Mouse (Mus musculus) gastrocnemius, adult 2 months (tissue): ENCODE data around the gene Kat2b. TPM values are rescaled to one million over a fixed set of nuclear protein-coding genes. Genes with fewer than 3 reads are reported as not detected.

ENCODE experiments used
- DNase-seq: peaks from one replicate; pipeline ENCODE4 v3.0.0; 2022
- H3K27ac ChIP-seq: fragments of 200-600 bp; 2 replicates; pipeline ENCODE4 v1.8.1; 2022; ENCODE audit warnings: mild to moderate bottlenecking
- H3K4me3 ChIP-seq: fragments of 200-600 bp; 2 replicates; pipeline ENCODE4 v1.8.1; 2022; ENCODE audit warnings: mild to moderate bottlenecking, moderate library complexity
- CTCF ChIP-seq: fragments of 200-600 bp; IDR thresholded peaks from 2 replicates; pipeline ENCODE4 v1.8.1; 2022; ENCODE audit warnings: antibody characterized with exemption, mild to moderate bottlenecking, moderate library complexity
- intact Hi-C: fragments of 180-260 bp; cut with DNase I; formaldehyde crosslinking; loops from one replicate; pipeline ENCODE4 v1.15.1; 2025
- total RNA-seq, 2 experiments: library from RNA; stranded (reverse); gene quantifications; 2 replicates each; pipeline ENCODE4 v1.2.3; 2021

Gene Kat2b
- total RNA-seq, 2 experiments from 2014 or later = 65.7 to 70.4 TPM

DNA sequence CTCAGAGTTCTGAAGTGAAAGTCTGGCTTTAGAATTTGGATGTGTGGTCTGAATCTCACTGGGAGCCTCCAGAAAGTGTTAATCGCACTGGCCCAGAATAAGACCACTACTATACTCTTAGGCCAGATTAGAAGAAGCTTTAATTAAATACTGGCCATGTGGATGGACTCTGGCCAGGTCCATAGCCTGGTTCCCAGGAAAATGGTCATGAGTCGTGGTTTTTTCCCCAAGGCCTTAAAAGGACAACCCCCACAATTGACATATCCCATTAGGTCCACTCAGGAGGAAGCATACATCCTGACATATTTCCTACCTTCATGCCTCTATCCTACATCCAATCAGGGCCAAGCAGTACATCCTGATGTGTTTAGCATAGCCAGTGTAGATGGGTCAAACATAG is 10.5 kb downstream of the Kat2b start:
- TF ChIP-seq CTCF = no peak
- Histone ChIP-seq H3K4me3 (no peak overlapping the region), H3K27ac (peak overlapping the region; percentile 75)
- DNase-seq = no peak
- intact Hi-C loops = no loop called here

DNA sequence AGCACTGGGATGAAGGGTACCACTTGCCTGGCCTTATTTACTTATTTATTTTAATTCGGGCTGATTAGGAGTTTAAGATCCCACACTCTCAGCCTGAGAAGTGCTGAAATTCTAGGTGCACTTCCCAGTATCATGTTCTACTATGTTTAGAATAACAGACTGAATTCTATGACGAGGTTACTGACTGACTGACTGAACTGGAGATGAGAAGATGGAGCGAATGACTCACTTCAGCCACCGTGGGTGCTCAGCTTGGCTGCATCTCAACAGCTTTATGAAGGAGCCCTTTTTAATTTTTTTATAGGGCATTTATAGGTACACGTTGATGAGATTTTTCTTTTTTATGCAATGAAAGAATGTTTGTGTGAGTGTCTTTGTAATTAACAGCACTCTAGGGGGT is 11.1 kb downstream of the Kat2b start:
- no peak overlapping the region for H3K4me3 ChIP-seq
- intact Hi-C loops = no loop called here
- no peak for TF ChIP-seq CTCF
- H3K27ac ChIP-seq = peak overlapping the region; percentile 75
- no peak for DNase-seq

DNA sequence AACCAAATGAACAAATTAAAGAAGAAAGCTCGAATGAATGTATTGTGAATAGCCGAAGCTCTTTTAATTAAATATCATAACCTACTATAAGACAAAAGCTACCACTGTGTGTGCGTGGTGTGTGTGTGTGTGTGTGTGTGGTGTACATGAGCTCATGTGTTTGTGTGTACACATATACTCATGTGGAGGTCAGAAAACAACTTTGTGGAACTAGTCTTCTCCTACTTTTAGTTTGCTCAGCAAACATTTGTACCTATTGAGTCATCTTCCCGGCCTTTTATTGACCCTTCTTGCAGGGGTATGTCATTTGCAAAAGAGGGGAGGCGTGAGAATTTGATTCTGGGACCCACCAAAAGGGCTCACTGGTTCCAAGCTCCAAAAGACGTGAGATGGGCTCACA is 11.6 kb downstream of the Kat2b start:
- no peak for DNase-seq
- no peak for TF ChIP-seq CTCF
- intact Hi-C loops = no loop called here
- peak overlapping the region; percentile 2; the same call in 1 of the 2 replicates for H3K4me3 ChIP-seq
- peak overlapping the region; percentile 75 for H3K27ac ChIP-seq

DNA sequence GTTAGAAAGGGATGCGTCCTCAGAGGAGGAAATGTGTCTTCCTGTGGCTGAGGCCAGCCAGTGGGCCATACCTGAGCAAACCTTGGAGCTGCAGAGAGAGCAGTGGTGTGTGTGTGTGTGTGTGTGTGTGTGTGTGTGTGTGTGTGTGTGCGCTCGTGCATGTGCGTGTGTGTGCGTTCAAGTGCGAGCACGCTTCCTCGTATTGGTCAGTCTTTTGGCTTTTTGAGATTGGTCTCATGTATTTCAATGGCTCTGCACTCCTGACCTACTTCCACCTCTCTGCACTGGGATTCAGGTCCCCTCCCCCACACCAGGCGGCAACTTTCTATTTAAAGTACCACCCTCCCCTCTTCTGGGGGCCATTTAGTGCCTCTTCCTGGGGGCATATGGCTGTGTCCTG is 12.1 kb downstream of the Kat2b start:
- TF ChIP-seq CTCF = no peak
- intact Hi-C loops = no loop called here
- H3K4me3 ChIP-seq = peak overlapping the region; percentile 4; the same call in 1 of the 2 replicates
- peak; percentile 55 for DNase-seq
- H3K27ac ChIP-seq = peak overlapping the region; percentile 75

DNA sequence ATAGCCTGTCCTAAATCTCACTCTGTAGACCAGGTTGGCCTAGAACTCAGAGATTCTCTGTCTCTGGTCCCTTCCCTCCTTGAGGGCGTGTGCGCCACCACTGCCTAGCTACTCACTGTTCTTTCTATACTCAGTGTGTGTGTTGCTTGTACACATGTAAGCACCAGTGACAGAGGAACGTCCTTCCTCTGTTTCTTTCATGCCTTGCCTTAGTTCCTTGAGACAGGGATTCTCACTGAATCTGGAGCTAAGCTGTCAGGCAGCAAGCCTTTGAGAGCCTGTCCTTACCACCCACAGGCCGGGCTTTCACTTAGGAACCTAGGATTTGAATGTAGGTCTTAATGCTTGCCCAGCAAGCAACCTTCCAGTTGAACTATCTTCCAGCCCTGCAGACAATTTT is 13.0 kb downstream of the Kat2b start:
- H3K4me3 ChIP-seq = no peak overlapping the region
- TF ChIP-seq CTCF = no peak
- peak overlapping the region; percentile 75 for H3K27ac ChIP-seq
- no peak for DNase-seq
- intact Hi-C loops = no loop called here

DNA sequence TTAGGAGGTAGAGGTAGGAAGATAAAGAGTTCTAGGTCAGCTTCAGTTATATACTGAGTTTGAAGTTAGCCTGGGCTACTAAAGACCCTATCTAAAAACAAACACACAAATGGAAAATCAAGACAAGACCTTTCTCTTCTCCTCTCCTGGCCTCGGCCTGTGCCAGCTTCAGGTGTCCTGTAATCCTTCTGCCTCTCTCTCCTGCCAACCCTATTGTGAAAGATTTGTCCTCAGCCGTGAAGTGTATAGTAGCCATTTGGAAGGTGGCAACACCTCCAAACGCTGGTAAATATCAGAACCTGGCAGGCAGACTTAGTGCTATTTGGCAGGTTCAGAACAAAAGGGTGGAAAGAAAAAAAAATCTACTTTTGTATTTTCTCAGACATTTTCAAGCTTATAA is 13.6 kb downstream of the Kat2b start:
- intact Hi-C loops = no loop called here
- no peak for DNase-seq
- no peak overlapping the region for H3K4me3 ChIP-seq
- no peak for TF ChIP-seq CTCF
- peak overlapping the region; percentile 75 for H3K27ac ChIP-seq

DNA sequence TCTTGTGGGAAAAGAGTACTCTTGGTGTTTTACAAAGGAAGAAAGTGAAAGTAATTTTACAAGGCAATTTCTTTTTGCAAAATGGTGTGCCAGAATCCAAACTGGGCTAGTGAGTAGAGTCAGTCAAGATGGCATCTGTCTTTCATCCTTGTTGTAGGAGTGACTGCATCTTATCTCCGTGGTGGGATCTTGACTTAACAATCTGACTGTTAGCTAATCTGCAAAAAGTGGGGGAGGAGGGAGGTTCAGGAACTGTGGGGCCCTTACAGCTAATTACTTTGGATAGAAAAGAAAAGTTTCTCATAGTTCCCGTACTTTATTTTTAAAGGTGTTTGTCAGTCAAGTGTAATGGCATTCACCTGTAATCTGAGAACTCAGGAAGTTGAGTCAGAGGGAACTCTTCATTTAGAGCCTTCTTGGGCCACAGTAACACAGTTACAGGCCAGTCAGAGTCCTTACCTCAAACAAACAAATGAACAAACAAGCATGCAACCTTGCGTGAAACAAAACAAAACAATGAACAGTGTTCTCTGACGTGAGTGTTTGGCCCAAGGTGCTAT is 15.4 kb downstream of the Kat2b start:
- Histone ChIP-seq H3K4me3 (no peak overlapping the region), H3K27ac (peak overlapping the region; percentile 70)
- intact Hi-C loops = loop anchor here (2.0 kb wide), 1 partner anchor 13 kb away; no protein-coding TSS in a partner anchor
- TF ChIP-seq CTCF = no peak
- no peak for DNase-seq

DNA sequence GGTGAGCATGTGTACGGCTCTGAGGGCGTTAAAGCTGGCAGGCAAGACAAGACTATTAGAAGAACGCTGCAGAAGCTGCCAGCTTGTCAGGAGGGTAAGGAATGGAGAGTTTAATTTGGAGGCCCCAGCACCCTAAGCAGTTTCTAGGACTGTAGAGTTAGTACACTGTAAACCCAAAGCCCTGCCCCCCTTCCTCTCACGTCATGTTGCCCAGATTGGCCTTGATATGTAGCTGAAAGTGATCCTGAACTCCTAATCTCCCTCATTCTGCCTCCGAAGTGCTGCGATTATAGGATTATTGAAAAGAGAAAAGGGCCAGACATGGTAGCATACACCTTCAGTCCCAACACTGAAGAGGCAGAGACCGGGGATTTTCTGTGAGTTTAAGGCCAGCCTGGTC is 16.1 kb downstream of the Kat2b start:
- TF ChIP-seq CTCF = no peak
- no peak overlapping the region for H3K4me3 ChIP-seq
- DNase-seq = no peak
- intact Hi-C loops = loop anchor here (2.0 kb wide), 1 partner anchor 14 kb away; no protein-coding TSS in a partner anchor
- peak overlapping the region; percentile 70 for H3K27ac ChIP-seq

DNA sequence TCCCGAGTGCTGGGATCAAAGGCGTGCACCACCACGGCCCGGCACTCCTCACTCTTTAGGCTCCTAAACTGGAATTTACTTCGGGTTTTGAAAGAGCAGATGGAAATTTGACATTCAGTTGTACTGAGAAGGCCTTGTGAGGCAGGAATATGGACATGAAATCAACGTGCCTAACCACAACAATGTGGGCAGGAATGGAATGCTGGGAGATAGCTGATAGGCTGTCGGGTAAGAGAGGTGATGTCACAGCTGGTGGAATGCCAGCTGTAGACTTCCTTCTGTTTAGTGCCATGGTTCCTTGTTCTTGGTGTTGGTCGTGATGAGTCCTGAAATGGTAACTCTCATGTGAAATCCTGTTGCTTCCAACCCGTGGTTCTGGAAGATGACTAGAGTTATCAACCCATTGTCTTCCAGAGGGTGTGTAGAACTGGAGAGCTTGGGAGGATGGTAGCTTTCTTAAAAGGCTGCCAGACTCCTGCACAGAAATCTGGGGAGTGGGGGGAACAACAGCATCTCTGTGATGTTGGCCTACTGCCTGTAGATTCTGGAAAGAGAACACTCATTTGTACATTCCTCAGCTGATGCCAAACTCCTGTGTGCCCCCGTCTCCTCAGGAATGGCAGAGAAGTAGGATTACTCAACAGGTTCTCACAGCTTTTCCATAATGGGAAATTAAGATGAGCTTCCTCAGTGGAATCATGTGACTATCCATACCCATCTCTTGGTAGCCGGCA is 17.4 kb downstream of the Kat2b start:
- H3K4me3 ChIP-seq = no peak overlapping the region
- no peak for TF ChIP-seq CTCF
- H3K27ac ChIP-seq = peak overlapping the region; percentile 6; the same call in 1 of the 2 replicates
- no peak for DNase-seq
- intact Hi-C loops = loop anchor here (2.0 kb wide), 1 partner anchor 15 kb away; no protein-coding TSS in a partner anchor

DNA sequence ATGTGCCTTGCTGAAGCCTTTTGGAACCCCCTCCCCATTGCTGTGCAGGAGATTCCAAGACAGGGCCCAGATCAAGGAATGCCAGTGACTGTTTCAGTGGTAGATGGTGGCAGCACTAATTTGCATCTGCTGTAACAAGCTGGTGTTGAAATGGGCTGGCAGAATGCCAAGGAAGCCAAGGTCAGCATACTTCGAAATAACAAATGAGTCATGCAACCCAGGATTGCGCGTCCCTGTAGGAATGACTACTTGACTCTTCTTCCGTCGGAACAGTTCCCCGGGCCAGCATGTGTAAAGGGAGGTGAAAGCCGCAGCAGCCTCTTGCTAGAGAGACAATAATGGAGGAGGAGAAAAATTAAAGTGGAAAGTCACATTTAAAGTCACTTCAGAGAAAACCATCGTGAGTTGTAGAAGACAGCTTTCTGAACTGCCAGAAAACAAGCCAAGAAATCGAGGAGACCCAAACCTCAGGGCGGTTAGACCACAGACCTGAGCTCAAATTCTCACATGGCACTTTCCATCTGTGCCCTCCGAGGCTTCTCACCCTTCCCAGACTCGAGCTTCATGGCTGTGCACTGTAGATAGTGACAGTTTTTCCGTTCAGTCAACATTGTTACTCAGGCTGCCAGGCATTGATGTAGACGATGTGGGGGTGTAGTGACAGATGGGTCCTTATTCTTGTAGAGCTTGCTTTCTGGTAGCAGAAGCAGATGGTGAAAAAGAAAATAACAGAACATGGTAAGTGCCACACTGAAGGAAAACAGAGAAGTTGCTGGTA is 20.6 kb downstream of the Kat2b start:
- TF ChIP-seq CTCF = no peak
- intact Hi-C loops = no loop called here
- Histone ChIP-seq H3K4me3 (peak overlapping the region; percentile 54), H3K27ac (peak overlapping the region; percentile 82)
- peak; percentile 91 for DNase-seq

DNA sequence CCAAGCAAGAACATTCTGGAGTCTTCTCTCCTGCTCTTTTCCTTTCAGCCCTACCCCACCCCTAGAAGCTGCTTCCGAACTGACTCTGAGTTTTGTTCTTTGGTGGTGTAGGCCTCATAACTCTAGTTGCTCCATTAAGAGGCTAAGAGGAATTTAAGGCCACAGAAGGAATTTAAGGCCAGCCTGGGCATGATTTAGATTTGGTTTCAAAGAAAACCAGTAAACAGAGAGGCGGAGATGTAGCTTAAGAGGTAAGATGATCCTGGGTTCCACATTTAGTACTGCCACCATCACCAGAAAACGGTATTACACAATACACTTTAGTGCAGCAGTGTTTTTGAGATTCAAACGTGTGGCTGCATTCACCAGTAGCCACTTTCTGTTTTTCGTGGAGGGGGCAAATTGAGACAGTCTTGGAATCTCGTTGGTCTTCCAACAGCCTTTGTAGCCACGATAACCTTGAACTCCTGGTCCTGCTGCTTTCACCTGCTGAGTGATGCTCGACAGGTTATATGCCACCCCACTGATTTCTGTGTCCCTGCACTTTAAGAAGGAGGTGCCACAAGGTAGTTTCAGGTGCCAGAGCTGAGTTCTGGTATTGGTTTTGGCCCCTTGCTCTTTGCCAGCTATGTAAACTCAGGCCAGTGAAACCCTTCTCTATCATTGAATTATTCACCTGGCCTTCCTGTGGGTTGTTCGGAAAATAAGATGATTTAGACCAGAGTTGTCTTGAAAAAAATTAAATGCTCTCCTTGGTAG is 21.6 kb downstream of the Kat2b start:
- H3K4me3 ChIP-seq = no peak overlapping the region; the same call in 1 of the 2 replicates
- no peak for DNase-seq
- intact Hi-C loops = no loop called here
- TF ChIP-seq CTCF = no peak
- peak overlapping the region; percentile 82 for H3K27ac ChIP-seq

DNA sequence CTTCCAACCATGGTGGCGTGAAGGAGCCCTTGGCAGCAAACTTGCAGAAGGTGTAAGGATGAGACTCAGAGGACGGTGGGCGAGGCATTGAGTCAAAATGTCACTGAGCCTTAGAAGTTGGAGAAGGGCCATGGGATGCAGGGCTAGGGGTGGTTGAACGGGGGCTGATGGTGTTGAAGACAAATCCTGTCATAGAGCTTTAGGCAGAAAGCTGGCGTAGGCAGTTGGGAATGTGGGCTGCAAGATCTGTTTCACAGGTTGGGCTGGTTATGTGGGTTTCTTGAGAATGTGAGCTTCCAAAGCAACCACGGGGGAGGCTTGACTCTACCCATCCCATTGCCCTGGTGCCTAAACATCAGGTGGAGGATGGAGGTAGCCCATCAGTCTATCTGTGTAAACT is 23.4 kb downstream of the Kat2b start:
- no peak for DNase-seq
- no peak for TF ChIP-seq CTCF
- Histone ChIP-seq H3K27ac (no peak overlapping the region), H3K4me3 (no peak overlapping the region)
- intact Hi-C loops = no loop called here
